ENCODE assay signal across 8 mouse cellular contexts in the genomic region with DNA sequence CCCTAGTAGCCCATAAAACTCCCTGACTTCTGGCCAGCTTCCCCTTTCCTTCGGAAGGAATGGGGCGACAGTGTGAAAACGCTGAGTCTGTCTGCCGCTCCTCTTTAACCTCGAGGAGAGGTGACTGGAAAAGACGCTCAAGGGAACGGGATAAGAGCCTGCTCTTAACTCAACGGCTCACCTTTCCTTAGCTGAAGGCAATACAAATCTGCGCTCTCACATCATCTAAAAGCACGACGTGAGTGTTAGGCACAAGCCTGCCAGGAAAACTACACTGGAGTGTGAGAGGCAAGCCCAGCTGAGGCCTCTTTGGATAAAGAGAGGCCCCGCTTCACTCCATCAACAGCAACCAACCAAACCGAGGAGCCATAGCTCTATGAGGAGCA. TPM values are rescaled to one million over a fixed set of nuclear protein-coding genes. Genes with fewer than 3 reads are reported as not detected.
DNase-seq lines count a peak whose midpoint lies in the region; ATAC-seq and TF ChIP-seq lines count a peak whose summit lies in the region.

A gene (minus strand): TSS at position 315 of the 386 bp plus-strand sequence.

- intact Hi-C loops in left cerebral cortex, postnatal 36 days (cut with DNase I), result loop anchor here (10.0 kb wide), 1 partner anchor 49 kb away; no protein-coding TSS in a partner anchor

- H3K79me2 ChIP-seq in liver, adult 2 months (ENCODE audit: control insufficient read depth, insufficient read depth, low read length), result no peaks in the 10 kb centered on the region

- H3K9me3 ChIP-seq in forebrain, embryonic 15.5 days, result no peaks in the 10 kb centered on the region
- H3K9me3 ChIP-seq in hindbrain, embryonic 14.5 days (ENCODE audit: control insufficient read depth, low read length), result no peaks in the 10 kb centered on the region
- no peaks in the 10 kb centered on the region for H3K9me3 ChIP-seq in midbrain, embryonic 16.5 days (replicated peaks; ENCODE audit: control insufficient read depth, low read length, poor library complexity, severe bottlenecking)

- peaks cover 3% of the 10 kb centered on the region; the same call in 1 of the 2 replicates for H3K4me1 ChIP-seq in liver, adult 2 months (ENCODE audit: control insufficient read depth, insufficient read depth, low read length)
- H3K4me1 ChIP-seq in forebrain, embryonic 15.5 days, result peaks cover 14% of the 10 kb centered on the region
- peaks cover 7% of the 10 kb centered on the region; the same call in 1 of the 2 replicates for H3K4me1 ChIP-seq in hindbrain, embryonic 14.5 days (replicated peaks; ENCODE audit: control insufficient read depth, insufficient read depth, low read length)
- H3K4me1 ChIP-seq in midbrain, embryonic 16.5 days (ENCODE audit: control insufficient read depth, insufficient read depth, low read length), result peaks cover 12% of the 10 kb centered on the region

- no peaks in the 10 kb centered on the region for H3K36me3 ChIP-seq in liver, adult 2 months (ENCODE audit: control insufficient read depth, insufficient read depth, low read length)
- no peaks in the 10 kb centered on the region for H3K36me3 ChIP-seq in forebrain, embryonic 15.5 days
- no peaks in the 10 kb centered on the region for H3K36me3 ChIP-seq in hindbrain, embryonic 14.5 days (replicated peaks; ENCODE audit: control insufficient read depth, insufficient read depth)
- no peaks in the 10 kb centered on the region for H3K36me3 ChIP-seq in midbrain, embryonic 16.5 days (ENCODE audit: control insufficient read depth, insufficient read depth, low read length)

- WGBS in liver, adult 2 months, result 21% methylated on average over 13 of the region's 13 CpGs
- WGBS in forebrain, embryonic 15.5 days, result 5% methylated on average over 13 of the region's 13 CpGs
- WGBS in hindbrain, embryonic 14.5 days, result 3% methylated on average over 13 of the region's 13 CpGs
- 3% methylated on average over 13 of the region's 13 CpGs for WGBS in midbrain, embryonic 16.5 days

- TF ChIP-seq CTCF in liver, adult 2 months (IDR thresholded peaks at IDR 0.05; ENCODE audit: low read depth, low read length), result no peak

- H3K4me2 ChIP-seq in forebrain, embryonic 15.5 days (replicated peaks), result peak within 1 kb of the TSS; percentile 98
- peak within 1 kb of the TSS; percentile 100 for H3K4me2 ChIP-seq in hindbrain, embryonic 14.5 days (replicated peaks)
- H3K4me2 ChIP-seq in midbrain, embryonic 16.5 days (ENCODE audit: low read length), result peak within 1 kb of the TSS; percentile 99

- peak within 1 kb of the TSS; percentile 59 for H3K4me3 ChIP-seq in liver, adult 2 months (ENCODE audit: insufficient read depth, low read depth, low read length)
- peak within 1 kb of the TSS; percentile 54 for H3K4me3 ChIP-seq in forebrain, embryonic 15.5 days
- H3K4me3 ChIP-seq in hindbrain, embryonic 14.5 days (replicated peaks; ENCODE audit: low read length), result peak within 1 kb of the TSS; percentile 51
- H3K4me3 ChIP-seq in midbrain, embryonic 16.5 days (ENCODE audit: low read depth, low read length), result peak within 1 kb of the TSS; percentile 59

- DNase-seq in liver, adult 2 months (ENCODE audit: extremely low read depth, low read depth, low spot score), result no peak
- DNase-seq in liver, result no peak
- no peak for DNase-seq in hindbrain, embryonic 14.5 days (ENCODE audit: low spot score)
- DNase-seq in thymus, postnatal 14 days, result no peak
- no peak for DNase-seq in cerebellum, adult 8-10 months
- DNase-seq in left cerebral cortex, postnatal 36 days (ENCODE audit: low spot score in 2 of 2), result no peak

- 0 out of 2 replicates have a peak, but pooled peaks cover 5% of the 10 kb centered on the region for H3K27me3 ChIP-seq in liver, adult 2 months (ENCODE audit: control insufficient read depth, insufficient read depth, low read length)
- H3K27me3 ChIP-seq in forebrain, embryonic 15.5 days, result peaks cover 42% of the 10 kb centered on the region
- H3K27me3 ChIP-seq in hindbrain, embryonic 14.5 days (ENCODE audit: control insufficient read depth, insufficient read depth, low read length), result peaks cover 29% of the 10 kb centered on the region
- peaks cover 12% of the 10 kb centered on the region; the same call in 1 of the 2 replicates for H3K27me3 ChIP-seq in midbrain, embryonic 16.5 days (ENCODE audit: control insufficient read depth, insufficient read depth, low read depth, low read length)

- H3K27ac ChIP-seq in liver, adult 2 months (replicated peaks; ENCODE audit: insufficient read depth, low read depth, low read length), result no peak within 1 kb of the TSS
- H3K27ac ChIP-seq in forebrain, embryonic 15.5 days (replicated peaks), result no peak within 1 kb of the TSS
- no peak within 1 kb of the TSS for H3K27ac ChIP-seq in hindbrain, embryonic 14.5 days
- no peak within 1 kb of the TSS for H3K27ac ChIP-seq in midbrain, embryonic 16.5 days (ENCODE audit: low read length)

- H3K9ac ChIP-seq in liver, adult 2 months (ENCODE audit: low read depth, low read length), result peak within 1 kb of the TSS; percentile 73
- H3K9ac ChIP-seq in forebrain, embryonic 15.5 days (replicated peaks), result peak within 1 kb of the TSS; percentile 51
- peak within 1 kb of the TSS; percentile 67 for H3K9ac ChIP-seq in hindbrain, embryonic 14.5 days
- peak within 1 kb of the TSS; percentile 67 for H3K9ac ChIP-seq in midbrain, embryonic 16.5 days (ENCODE audit: low read depth, low read length)

- no peak for TF ChIP-seq POLR2A in liver, adult 2 months (IDR thresholded peaks at IDR 0.05; ENCODE audit: extremely low read depth, insufficient read depth, low read length)

- peak; percentile 38 for ATAC-seq in forebrain, embryonic 15.5 days (replicated peaks)
- ATAC-seq in hindbrain, embryonic 14.5 days (ENCODE audit: low FRiP score), result no peak; the same call in 1 of the 2 replicates
- peak; percentile 52 for ATAC-seq in midbrain, embryonic 16.5 days

RNA-seq across cellular contexts. Expression of the gene that starts here (rescaled TPM):
- total RNA-seq in liver, adult 2 months (2014; rRNA removed), result 0.20 and 0.28 TPM in 2 replicates
- polyA plus RNA-seq in liver, adult 2 months (2012; rRNA removed), result not detected in 2 replicates
- polyA plus RNA-seq in forebrain, embryonic 15.5 days (2015; fragmentation: Nextera tagmentation; extraction: Ambion mirVana), result 2.8 and 3.9 TPM in 2 replicates
- polyA plus RNA-seq in hindbrain, embryonic 14.5 days (2014; fragmentation: Nextera tagmentation; extraction: Ambion mirVana), result 0.33 and 1.8 TPM in 2 replicates
- 1.8 TPM in 2 replicates for polyA plus RNA-seq in midbrain, embryonic 16.5 days (2015; fragmentation: Nextera tagmentation; extraction: Ambion mirVana)
- total RNA-seq in left cerebral cortex, postnatal 36 days (2021), result 1 to 10 TPM; 3.0 to 4.0 TPM
